Mouse (Mus musculus): Measurements from ENCODE around the gene Fjx1. TPM values are rescaled to one million over a fixed set of nuclear protein-coding genes. Genes with fewer than 3 reads are reported as not detected.

Fjx1 gene
- under 1 TPM; 0.51 to 0.53 TPM for total RNA-seq (2021)

DNA sequence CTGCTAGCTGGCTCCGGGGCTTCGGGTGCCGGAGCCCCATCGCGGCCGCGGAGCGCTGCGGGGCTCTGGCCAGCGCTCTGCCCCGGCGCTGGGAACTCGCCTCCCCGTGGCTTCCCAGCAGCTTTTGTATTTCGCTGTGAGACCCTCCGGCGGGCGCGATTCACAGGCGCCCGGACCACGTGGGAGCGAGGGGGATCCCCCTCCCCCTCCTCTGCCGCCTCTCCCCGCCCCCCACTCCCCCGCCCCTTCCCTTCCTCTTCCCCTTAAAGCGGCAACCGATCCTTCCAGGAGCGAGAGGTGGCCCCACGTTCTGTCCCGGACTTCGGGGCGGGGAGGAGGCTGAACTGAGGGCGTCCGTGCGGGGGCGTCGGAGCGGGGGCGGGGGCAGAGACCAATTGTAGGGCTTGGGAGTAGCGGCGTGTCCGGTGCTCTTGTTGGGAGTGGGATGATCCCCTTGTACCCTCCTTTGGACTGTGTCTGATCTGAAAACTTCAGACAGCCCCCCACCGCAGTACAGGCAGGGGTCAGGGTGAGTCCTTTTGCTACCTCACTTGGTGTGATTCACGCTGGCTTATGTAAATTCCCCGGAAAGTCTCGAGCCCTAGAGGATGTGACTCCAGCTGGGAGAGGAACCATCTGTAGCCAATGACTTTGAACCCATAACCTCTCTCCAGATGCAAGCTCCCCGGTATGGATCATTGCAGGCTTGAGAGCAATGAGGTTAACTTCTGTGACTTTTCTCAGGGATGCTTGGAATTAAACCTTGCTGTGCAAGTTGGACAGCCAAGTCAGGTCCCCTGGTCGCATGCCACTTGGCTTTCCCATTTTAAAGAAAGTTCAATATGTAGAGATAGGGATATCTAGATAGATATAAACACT is at the start of gene Fjx1:
Gene Fjx1 (minus strand): TSS at position 829 of the 879 bp plus-strand sequence.
- peak; percentile 24 to 47 for DNase-seq
- intact Hi-C loops (cut with DNase I), result loop anchor here (2.0 to 10.0 kb wide), 5 partner anchors 51 to 757 kb away; partner anchors contain the start of gene Ldlrad3

DNA sequence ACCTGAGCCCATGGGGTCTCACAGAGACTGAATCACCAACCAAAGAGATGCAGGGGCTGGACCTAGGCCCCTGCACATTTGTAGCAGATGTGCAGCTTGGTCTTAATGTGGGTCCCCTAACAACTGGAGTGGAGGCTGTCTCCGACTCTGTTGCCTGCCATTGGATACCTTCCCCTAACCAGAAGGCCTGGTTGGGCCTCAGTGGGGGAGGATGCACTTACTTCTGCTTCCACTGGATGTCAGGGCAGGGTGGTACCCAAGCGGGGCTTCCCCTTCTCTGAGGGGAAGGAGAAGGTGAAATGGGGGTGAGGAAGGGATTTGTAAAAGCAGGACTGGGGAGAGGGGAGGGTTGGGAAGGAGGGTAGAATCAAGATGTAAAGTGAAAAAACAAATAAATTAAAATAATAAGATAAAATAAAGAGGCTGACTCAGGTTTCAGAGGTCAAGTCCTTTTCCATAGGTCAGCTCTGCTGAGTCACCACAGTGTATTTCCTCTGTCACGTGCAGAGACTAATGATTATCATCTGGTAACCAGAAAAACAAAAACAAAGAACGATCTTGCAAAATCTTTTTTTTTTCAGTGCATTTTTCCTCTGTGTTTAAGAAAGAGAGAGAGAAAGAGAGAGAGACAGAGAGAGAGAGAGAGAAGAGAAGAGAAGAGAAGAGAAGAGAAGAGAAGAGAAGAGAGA is 47.8 kb upstream of the Fjx1 start:
- DNase-seq, result no peak
- intact Hi-C loops (cut with DNase I), result no loop called here

- no peak for DNase-seq
- intact Hi-C loops (cut with DNase I), result no loop called here
These were observed 28.4 kb upstream of the Fjx1 start for GRCm38 (mm10) chr2:102480738-102481137.

DNA sequence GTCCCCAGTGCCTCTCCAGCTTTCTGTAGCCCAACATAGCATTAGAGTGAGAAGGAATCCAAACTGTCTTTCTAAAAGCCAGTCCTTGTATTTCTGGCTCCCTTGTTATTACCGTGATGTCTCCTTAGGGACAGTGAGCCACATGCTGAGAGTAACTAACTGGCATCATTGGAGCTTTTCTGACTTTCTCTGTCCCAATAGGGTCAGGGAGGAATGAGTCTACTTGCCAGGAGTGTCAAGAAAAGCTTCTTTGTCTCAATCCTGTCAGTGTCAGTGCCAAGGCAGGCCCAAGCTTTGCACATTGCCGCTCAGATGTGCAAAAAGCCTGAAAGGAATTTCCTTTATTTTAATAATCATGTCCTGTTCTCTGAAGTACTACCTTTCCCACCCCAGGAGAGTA is 23.8 kb upstream of the Fjx1 start:
- no peak for DNase-seq
- intact Hi-C loops (cut with DNase I), result no loop called here

- DNase-seq, result no peak
- intact Hi-C loops (cut with DNase I), result no loop called here
These were observed 16.3 kb upstream of the Fjx1 start for GRCm38 (mm10) chr2:102468645-102469044.

DNA sequence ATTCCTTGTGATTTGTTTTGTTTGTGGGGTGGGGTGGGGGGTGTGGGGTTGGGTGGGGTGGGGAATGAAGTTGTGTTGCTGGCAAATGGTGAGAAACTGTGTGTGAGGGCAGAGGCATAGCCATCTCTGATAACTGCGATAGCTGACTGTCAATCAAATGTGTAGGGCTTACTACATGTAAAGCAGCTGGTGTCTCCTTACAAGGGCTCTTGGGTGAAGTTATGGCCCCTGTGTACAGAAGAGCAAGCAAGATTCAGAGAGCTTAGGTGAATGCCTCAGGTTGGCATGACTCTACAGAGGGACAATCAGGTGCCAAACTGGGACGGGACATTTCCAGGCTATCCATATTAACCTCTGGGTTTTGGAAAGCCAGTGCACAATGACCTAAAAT is 12.0 kb upstream of the Fjx1 start:
- no peak for DNase-seq
- intact Hi-C loops (cut with DNase I), result no loop called here

DNA sequence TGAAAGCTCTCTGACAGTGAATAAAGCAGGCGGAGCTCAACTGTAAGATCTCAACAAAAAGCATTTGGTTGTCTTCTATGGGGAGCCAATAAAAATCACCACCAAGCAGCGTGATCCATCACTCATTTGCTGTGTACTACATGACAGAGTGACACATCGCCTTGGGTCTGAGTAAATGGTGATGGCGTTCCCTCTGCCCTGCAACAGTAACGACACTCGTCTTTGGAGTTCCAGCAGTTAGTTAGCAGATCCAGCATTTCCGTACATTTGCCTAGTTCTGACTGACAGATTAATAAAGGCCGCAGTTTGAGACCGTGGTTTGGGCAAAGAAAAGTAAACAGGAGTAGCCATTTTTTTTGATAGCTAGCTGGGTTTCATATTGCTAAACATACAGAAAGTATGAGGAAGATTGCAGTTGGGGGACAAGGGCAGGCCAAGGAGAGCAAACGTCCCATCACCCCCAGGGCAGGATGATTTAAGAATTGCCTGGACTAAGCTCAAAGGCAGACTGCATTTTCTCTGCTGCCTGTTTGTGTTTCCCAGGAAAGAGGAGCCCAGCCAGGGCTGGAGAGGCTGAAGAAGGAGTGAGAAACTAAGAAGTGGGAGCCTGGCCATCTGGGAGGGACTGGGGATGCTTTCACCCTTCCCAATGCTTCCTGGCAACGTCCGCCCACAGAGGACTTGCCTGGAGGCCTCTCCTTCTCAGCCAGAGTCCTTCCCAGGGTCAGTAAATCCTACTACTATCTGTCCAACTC is 11.5 kb upstream of the Fjx1 start:
- intact Hi-C loops (cut with DNase I), result no loop called here
- DNase-seq, result peak; percentile 38 to 49

- intact Hi-C loops (cut with DNase I), result no loop called here
- no peak for DNase-seq
These were observed 9.2 kb upstream of the Fjx1 start for GRCm38 (mm10) chr2:102461491-102461890.

- intact Hi-C loops (cut with DNase I), result loop anchor here (10.0 kb wide), 1 partner anchor 760 kb away; no protein-coding TSS in a partner anchor
- DNase-seq, result no peak
These were observed 2.8 kb upstream of the Fjx1 start for GRCm38 (mm10) chr2:102455126-102455525.

- intact Hi-C loops (cut with DNase I), result loop anchor here (1.0 to 10.0 kb wide), 7 partner anchors 53 to 759 kb away; partner anchors contain the start of gene Ldlrad3
- DNase-seq, result no peak
These were observed 1.1 kb upstream of the Fjx1 start for GRCm38 (mm10) chr2:102453447-102453846.

GRCm38 (mm10) chr2:102450761-102451670 is 1.3 kb downstream of the Fjx1 start:
- intact Hi-C loops (cut with DNase I), result loop anchor here (2.0 to 10.0 kb wide), 3 partner anchors 220 to 756 kb away; partner anchors contain the start of gene Ldlrad3
- DNase-seq, result peak; percentile 30 to 39

DNA sequence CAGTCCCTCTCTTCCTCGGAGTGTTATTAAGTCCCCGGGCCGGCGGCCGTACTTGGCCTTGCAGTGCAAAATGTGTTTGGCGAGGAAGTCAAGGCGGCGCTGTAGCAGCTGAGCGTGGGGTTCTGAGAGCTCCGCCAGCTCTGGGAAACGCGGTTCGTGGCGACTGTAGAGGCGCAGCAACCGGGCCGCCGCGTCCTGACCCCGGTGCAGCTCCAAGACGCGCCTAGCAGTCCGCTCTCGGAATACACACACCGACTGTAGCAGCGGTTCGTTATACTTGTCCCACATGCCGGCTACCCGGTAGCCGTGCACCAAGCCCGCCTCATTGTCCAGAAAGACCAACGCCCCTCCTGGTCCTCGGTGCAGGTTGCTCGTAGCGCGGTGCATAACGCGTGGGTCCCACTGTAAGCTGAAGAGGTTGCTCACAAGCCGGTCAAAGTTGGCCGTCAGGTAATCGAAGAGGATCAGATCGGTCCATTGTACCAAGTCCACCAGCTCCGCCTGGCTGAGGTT is 2.0 kb downstream of the Fjx1 start:
- intact Hi-C loops (cut with DNase I), result loop anchor here (2.0 to 10.0 kb wide), 3 partner anchors 220 to 756 kb away; partner anchors contain the start of gene Ldlrad3

DNA sequence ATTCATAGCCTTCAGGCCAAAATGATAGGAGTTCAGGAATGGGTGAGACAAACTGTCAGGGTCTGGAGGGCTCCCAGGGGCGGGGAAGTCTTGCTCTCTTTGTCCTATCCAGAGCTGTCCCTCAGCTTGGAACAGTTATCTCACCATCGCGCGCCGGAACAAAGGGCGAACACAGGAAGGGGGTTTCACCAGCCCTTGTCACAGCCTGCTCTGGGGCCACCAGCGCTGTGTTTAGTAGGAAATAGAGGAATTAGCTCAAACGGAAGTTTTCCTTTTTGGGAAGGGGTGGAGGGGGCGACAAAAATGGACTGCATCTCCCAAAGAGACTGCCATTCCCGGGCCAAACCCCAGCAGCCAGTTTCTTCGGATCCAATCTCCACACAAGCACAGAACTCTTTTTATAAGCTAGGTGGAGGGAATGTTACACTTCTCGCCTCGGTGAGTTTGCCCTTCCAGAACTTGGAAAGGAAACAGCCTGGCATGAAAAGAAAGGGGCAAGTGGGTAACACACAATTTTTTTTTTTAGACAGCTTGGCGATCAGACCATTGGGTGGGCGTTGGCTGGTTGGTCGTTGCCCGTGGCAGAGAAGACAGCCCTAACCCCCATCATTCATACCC is 2.6 kb downstream of the Fjx1 start:
- intact Hi-C loops (cut with DNase I), result loop anchor here (2.0 to 10.0 kb wide), 3 partner anchors 219 to 755 kb away; partner anchors contain the start of gene Ldlrad3

More for the DNA sequence above, 2.0 kb downstream of the Fjx1 start:
- peak; percentile 54 to 59 for DNase-seq

DNA sequence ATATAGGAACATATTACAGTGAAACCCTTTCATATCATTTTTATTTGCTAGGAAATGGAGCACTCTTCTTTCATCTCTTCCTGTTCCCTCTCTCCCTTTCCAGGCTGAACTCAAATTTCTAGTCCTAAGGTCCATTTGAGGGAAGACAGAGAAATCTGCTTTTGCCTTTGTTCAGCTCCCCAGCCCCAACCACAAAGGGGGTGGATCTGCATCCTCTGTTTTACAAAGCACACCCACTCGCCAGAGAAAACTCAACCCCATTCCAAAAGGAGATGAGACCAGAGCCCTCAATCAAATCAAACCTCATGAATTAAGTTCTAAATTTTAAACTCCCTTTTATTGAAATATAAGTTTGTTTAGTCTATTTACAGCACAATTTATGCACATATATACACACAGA is 3.2 kb downstream of the Fjx1 start:
- DNase-seq, result no peak
- intact Hi-C loops (cut with DNase I), result no loop called here

More for the DNA sequence above, 2.6 kb downstream of the Fjx1 start:
- DNase-seq, result peak; percentile 6 to 18

GRCm38 (mm10) chr2:102447831-102448230 is 4.5 kb downstream of the Fjx1 start:
- intact Hi-C loops (cut with DNase I), result no loop called here
- DNase-seq, result no peak

- intact Hi-C loops (cut with DNase I), result no loop called here
- DNase-seq, result no peak
These were observed 5.4 kb downstream of the Fjx1 start for GRCm38 (mm10) chr2:102446851-102447250.

GRCm38 (mm10) chr2:102437357-102438030 is 14.8 kb downstream of the Fjx1 start:
- intact Hi-C loops (cut with DNase I), result no loop called here

GRCm38 (mm10) chr2:102433879-102434278 is 18.4 kb downstream of the Fjx1 start:
- intact Hi-C loops (cut with DNase I), result no loop called here

More at GRCm38 (mm10) chr2:102437357-102438030, 14.8 kb downstream of the Fjx1 start:
- DNase-seq, result no peak

More at GRCm38 (mm10) chr2:102433879-102434278, 18.4 kb downstream of the Fjx1 start:
- DNase-seq, result no peak

Data from heart, postnatal 36 days (tissue).